Mouse (Mus musculus) adrenal gland, postnatal 10 days (tissue): ENCODE results near the gene Snu13. TPM values are rescaled to one million over a fixed set of nuclear protein-coding genes. Genes with fewer than 3 reads are reported as not detected.
A peak's percentile ranks its signal among the peaks of the same experiment; 100 is the strongest.

Experiments used
- DNase-seq: peaks from one replicate; pipeline ENCODE4 v3.0.0; 2021; ENCODE audit warnings: mixed read lengths
- long read RNA-seq, 2 experiments: library from polyadenylated mRNA; stranded (forward); transcript quantifications; one replicate each; pipeline ENCODE4 v2.0.0; 2021
- total RNA-seq, 2 experiments: library from RNA; stranded (reverse); gene quantifications; 2 replicates each; pipeline ENCODE4 v1.2.3; 2021

Gene Snu13
- 10 to 100 TPM; 76.1 to 84.1 TPM for total RNA-seq
- long read RNA-seq, experiment 1, transcript Snu13-202 (3 exons, 2,077 nt), result major isoform, 199 of 240 reads
- long read RNA-seq, experiment 1, partial matches to known transcripts, result 2 of 240 reads
- long read RNA-seq, experiment 1, other reads (novel, unspliced or antisense), result 39 of 240 reads
- long read RNA-seq, experiment 2, transcript Snu13-202 (3 exons, 2,077 nt), result major isoform, 93 of 105 reads
- long read RNA-seq, experiment 2, partial matches to known transcripts, result 0 of 105 reads
- long read RNA-seq, experiment 2, other reads (novel, unspliced or antisense), result 11 of 105 reads

GRCm38 (mm10) chr15:82047080-82047883, at the start of gene Snu13:
Gene Snu13 (minus strand): TSS chr15:82047598.
- peak; percentile 95 for DNase-seq

GRCm38 (mm10) chr15:82091061-82091460, 43.7 kb upstream of the Snu13 start:
- no peak for DNase-seq

GRCm38 (mm10) chr15:82087266-82087665, 39.9 kb upstream of the Snu13 start:
- DNase-seq, result no peak

- peak; percentile 10 for DNase-seq
Measured at GRCm38 (mm10) chr15:82086131-82086530, 38.7 kb upstream of the Snu13 start.

GRCm38 (mm10) chr15:82085606-82086005, 38.2 kb upstream of the Snu13 start:
- no peak for DNase-seq

- peak; percentile 25 for DNase-seq
Measured at GRCm38 (mm10) chr15:82081161-82081560, 33.8 kb upstream of the Snu13 start.

GRCm38 (mm10) chr15:82079883-82080282, 32.5 kb upstream of the Snu13 start:
- DNase-seq, result no peak

GRCm38 (mm10) chr15:82073490-82073889, 26.1 kb upstream of the Snu13 start:
- DNase-seq, result no peak

- no peak for DNase-seq
Measured at GRCm38 (mm10) chr15:82071816-82072469, 24.5 kb upstream of the Snu13 start.

GRCm38 (mm10) chr15:82069898-82070297, 22.5 kb upstream of the Snu13 start, which contains the start of gene Mei1:
Gene Mei1 (plus strand): TSS chr15:82069996.
- no peak for DNase-seq

GRCm38 (mm10) chr15:82065511-82065910, 18.1 kb upstream of the Snu13 start:
- peak; percentile 84 for DNase-seq

- no peak for DNase-seq
Measured at GRCm38 (mm10) chr15:82063909-82064308, 16.5 kb upstream of the Snu13 start.

GRCm38 (mm10) chr15:82058719-82059201, 11.4 kb upstream of the Snu13 start, which contains the start of gene 4930407I10Rik:
Gene 4930407I10Rik (plus strand): TSS chr15:82059151.
- DNase-seq, result no peak

- DNase-seq, result no peak
Measured at GRCm38 (mm10) chr15:82052544-82052943, 5.1 kb upstream of the Snu13 start.

- DNase-seq, result peak; percentile 46
Measured at GRCm38 (mm10) chr15:82046246-82046891, 1.0 kb downstream of the Snu13 start.

GRCm38 (mm10) chr15:82044166-82044784, 3.1 kb downstream of the Snu13 start:
- no peak for DNase-seq

GRCm38 (mm10) chr15:82040650-82041049, 6.7 kb downstream of the Snu13 start:
- DNase-seq, result peak; percentile 56

- peak; percentile 39 for DNase-seq
Measured at GRCm38 (mm10) chr15:82035904-82036689, 11.3 kb downstream of the Snu13 start.

GRCm38 (mm10) chr15:82033762-82034161, 13.6 kb downstream of the Snu13 start, which contains the start of gene Desi1:
Gene Desi1 (minus strand): TSS chr15:82033862.
- no peak for DNase-seq

- DNase-seq, result no peak
Measured at GRCm38 (mm10) chr15:82032386-82032785, 15.0 kb downstream of the Snu13 start.

GRCm38 (mm10) chr15:82027726-82028125, 19.7 kb downstream of the Snu13 start:
- DNase-seq, result no peak
